Mouse (Mus musculus) frontal cortex, postnatal 10 days (tissue): ENCODE data around the gene Rsph14.
A peak's percentile ranks its signal among the peaks of the same experiment; 100 is the strongest.
"Not testable (repeated sequence)": the region's sequence is repeated elsewhere in the genome, so short reads cannot be mapped to it uniquely, and the experiment has no call there.

Source experiments
- DNase-seq, 2 experiments: peaks; one replicate each; pipeline ENCODE4 v3.0.0; 2022; ENCODE audit warnings: low spot score in 2 of 2, mixed read lengths in 1 of 2

Rsph14 gene

GRCm38 (mm10) chr10:75053655-75054054 is 21.3 kb upstream of the Rsph14 start:
- DNase-seq = no peak

DNA sequence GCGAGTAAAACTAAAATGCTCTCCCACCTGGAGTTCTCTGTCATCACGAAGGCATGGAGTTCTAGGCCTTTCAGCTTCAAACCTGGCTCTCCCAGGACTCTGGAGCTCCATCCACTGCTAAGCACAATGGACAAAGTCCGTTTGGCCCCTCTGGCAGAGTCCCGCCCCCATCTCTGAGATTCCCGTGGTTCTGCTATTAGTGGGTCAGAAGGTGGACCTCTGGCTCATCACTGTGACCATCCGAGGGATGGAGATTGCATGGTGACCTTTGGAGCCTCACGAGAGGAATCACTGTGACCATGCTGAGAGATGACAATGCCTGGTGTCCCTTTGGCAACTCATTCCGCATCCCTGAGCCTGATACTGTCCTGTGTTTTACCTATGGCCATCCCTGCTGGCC is 20.5 kb upstream of the Rsph14 start:
- no peak for DNase-seq

DNA sequence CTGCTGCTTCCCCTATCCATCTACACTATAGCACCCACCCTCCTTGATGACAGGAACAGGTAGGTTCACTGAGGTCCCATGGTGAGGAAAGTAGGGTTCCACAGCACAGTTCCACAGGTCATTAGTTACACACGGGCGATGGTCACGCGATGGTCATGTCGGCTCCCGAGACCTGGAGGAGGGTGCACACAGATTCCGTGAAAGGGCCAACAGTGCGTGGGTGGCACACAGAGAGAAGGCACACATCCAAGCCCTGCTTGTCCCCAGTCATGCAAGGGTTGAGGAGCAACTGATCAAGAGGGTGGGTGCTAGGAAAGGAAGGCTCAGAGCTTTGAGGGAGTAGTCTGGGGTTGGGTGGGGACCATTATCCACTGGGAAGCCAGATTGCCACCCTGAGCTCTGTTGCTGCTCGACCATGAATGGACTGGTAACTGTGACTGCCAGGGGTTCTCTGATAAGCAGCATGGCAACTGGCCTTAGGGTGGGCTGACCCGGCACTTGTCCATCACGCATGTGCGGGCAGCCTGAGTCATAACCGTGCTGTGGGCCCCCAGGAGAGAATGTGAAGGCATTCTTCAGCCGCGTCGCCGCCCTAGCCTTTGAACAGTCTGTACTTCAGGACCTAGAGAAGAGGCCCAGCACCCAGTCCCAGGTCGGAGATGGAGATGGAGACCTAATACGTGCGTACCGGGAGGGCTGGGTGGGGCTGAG is 19.1 kb upstream of the Rsph14 start:
- no peak for DNase-seq

- no peak for DNase-seq
These were observed 16.3 kb upstream of the Rsph14 start for GRCm38 (mm10) chr10:75048711-75049110.

- DNase-seq = no peak
These were observed 13.4 kb upstream of the Rsph14 start for GRCm38 (mm10) chr10:75045831-75046230.

DNA sequence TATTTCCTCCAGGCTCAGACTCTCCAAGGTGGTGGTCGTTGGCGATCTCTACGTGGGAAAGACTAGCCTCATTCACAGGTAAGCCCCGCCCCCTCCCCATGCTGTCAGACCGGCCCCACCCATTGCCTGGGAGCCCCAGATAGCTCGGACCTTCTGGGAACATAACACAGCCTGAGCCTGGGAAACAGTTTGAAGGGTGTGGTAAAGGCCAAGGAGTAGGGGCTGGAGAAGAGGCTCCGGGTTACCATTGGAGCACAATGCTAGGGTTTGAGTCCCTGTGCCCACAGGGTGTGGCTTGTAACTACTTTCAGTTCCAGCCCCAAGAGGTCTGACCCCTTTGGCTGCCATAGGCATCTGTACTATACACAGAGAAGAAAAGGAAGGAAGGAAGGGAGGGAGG is 12.1 kb upstream of the Rsph14 start:
- DNase-seq = no peak

GRCm38 (mm10) chr10:75042060-75042459 is 9.7 kb upstream of the Rsph14 start:
- DNase-seq = not testable (repeated sequence)

- peak; percentile 95 to 97 for DNase-seq
These were observed 4.5 kb upstream of the Rsph14 start, which contains the start of gene Rab36 for GRCm38 (mm10) chr10:75036883-75037379. Rab36 (plus strand) TSS chr10:75037058.

DNA sequence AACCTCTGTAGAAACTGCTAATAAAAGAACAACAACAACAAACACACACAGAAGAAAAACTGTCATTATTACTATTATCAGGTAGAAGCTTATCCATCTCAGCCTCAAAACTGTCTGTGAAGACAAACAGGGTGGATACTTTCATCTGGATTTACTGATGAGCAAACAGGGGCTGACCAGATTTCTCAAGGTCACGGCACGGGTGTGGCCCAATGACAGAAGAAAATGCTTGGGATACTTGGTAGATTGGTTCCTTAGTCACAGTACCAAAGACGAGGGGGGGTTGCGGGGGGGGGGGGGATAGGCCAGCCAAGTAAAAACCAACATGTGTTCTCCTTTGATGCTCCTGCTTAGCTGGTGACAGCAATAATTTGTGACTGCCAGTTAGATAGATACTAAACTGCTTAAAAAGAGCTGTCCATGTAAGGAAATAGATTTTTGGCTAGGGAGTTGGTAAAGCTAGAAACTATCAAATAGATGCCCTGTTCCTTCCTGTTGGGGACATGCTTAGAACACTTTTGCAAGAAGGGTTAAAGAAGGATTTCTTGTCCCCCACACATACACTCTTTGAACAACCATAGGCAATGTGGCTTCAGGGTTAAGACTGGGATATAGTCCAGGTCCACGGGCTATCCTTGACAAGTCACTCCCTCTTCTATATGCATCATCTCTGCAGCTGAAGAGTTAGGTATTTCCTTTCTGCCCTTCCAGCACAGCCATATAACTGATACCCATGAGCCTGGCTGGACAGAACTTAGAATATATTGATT is 856 bp downstream of the Rsph14 start:
- no peak for DNase-seq

DNA sequence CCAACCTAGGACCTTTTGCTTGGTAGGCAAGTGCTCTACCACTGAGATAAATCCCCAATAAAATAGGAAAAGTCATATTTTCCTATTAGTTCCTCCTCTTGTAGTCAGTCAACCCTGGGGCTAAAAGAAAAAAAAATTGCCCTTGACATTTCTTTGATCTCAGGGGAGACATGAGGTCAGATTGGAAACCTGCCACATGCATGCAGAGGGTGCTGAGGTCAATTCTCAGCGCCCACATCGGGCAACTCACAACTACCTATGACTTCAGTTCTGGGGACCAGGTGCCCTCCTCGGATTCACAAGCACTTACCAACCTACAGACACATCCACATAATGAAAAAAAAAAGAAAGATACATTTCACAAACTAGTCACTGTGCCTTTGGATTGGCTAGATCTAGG is 2.2 kb downstream of the Rsph14 start:
- DNase-seq = no peak

GRCm38 (mm10) chr10:75029677-75030076 is 2.7 kb downstream of the Rsph14 start:
- DNase-seq = no peak

DNA sequence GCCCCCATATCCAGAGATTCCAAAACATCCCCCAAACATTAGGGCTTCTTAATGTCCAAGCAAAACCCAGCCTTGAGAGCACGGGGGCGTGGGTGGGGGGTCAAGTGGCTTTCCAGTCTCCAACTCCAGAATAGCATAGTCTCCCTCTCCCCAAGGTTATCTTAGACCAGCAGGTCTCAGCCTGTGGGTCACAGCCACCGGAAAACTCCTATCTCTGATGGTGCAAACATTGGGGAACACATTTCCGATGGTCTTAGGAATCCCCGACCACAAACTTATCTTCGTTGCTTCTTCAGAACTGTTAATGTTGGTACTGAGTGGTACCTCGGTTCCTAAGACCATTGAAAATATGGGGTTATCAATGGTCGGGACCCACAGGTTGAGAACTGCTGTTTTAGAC is 3.6 kb downstream of the Rsph14 start:
- no peak for DNase-seq

- no peak for DNase-seq
These were observed 5.9 kb downstream of the Rsph14 start for GRCm38 (mm10) chr10:75026491-75026890.

DNA sequence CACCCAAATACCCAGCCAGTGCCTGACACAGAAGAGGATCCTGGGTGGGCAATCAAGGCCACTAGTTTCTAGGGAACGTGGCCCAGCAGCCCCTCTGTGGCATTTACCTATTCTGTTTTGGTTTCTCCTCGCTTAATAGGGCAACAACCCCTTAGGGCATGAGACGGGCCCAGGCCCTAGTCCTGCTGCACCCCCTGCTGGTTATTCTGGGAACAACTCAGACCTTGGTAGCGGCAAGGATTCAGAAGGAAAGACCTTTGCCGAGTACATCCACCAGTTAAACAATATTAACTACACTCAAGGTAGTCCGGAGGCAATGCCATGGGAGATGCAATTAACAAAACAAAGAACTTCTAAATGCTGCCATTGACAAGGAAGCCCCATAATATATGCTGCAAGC is 11.2 kb downstream of the Rsph14 start:
- peak in 1 of 2 experiments; percentile 77 for DNase-seq

DNA sequence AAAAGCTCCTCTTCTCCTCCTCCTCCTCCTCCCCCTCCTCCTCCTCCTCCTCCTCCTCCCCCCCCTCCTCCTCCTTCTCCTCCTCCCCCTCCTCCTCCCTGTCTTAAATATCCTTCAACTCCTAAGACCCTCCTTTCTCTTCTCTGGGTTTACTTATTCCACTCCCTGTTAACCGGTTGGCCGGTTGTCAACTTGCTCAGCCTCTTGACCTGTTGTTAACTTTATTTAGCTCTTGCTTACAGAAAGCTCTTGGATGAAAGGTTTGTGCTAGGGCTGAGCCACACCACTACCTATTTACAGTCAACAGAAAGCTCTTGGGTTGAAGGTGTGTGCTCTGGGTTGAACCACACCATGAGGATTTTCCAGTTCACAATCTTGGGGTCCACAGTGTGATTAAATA is 12.1 kb downstream of the Rsph14 start:
- DNase-seq = no peak

GRCm38 (mm10) chr10:75016481-75016880 is 15.9 kb downstream of the Rsph14 start:
- no peak for DNase-seq

GRCm38 (mm10) chr10:75015465-75015864 is 16.9 kb downstream of the Rsph14 start:
- no peak for DNase-seq

- DNase-seq = no peak
These were observed 21.7 kb downstream of the Rsph14 start for GRCm38 (mm10) chr10:75010704-75011103.

DNA sequence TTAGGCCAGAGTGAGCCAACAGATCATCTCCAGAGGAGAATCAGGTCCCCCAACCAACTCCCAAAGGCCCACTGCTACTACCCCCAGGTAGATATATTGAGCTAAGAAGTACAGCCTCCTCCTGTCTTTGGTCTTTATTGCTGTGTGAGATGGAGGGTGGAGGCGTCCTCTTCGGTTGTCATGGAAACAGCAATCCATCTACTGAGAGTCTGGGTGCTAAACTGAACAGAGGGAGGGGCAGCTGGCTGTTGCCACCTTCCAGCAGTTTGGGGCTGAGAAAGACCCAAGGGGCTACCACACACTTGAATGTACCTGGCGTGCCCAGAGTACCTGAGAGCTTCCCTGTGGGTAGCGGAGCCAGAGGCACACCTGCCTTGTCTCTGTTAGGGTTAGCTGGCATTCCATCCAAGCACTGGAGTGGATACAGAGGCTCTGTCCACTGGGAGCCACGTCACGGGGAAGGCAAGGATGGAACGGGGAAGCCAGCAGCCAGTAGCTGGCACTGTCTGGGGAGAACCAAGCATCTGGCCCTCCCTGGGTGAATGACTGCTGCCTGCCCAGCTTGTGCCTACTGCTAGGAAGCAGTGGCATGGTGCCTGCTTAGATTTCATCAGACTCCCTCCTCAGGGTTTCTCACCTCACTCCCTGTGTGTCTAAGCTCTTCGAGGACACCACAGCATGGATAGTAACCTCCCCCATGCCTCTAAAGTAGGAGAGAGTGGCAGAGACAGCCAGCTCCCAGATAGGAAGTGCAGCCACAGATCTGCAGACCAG is 25.3 kb downstream of the Rsph14 start:
- DNase-seq = peak; percentile 47 to 71

DNA sequence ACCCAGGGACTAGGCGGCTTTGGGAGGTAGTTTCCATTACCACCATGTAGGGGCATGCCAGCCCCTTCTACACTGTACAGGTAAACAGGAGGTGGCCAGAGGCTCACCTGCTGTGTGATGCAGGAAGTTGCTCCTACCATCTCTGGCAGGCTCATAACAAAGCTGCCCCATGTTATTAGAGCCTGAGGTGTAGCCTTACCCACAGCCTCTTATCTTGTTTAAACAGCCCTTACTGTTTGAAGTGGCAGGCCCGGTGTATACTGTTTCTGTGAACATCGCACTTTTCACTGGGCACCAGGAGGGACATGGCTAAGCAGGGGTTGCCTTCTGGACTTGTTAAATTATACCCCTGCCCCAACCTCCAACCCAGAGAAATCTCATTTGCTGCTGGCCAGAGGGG is 28.3 kb downstream of the Rsph14 start:
- no peak for DNase-seq

DNA sequence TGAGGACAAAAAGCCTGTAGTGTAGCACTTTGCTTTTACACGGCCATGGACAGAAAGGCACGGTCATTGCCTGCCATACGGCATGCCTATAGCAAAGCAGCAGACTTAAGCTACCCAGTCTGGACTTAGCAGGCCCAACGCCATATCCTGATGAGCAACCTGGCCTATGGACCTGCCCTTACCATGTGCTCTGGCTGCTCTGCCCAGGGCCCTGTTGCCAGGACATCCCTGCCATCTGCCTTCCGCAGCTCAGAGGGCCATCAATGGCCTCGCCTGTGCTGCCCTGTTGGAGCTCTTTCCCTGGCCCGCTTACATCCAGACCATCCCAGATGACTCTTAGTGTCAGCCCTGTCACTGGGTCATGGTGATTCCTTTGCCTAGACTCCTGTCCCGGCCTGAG is 31.0 kb downstream of the Rsph14 start:
- DNase-seq = no peak

GRCm38 (mm10) chr10:74995377-74995776 is 37.0 kb downstream of the Rsph14 start:
- peak; percentile 51 to 58 for DNase-seq
